Mouse (Mus musculus) heart, postnatal 0 days (tissue): ENCODE data around the gene Eif2s3x.

Experiments
- CTCF ChIP-seq: IDR thresholded peaks from 2 replicates; pipeline ENCODE4 v1.5.1; 2016; ENCODE audit warnings: antibody characterized with exemption, control low read depth, low read depth
- EP300 ChIP-seq: IDR thresholded peaks from 2 replicates; pipeline ENCODE4 v1.6.1; 2016; ENCODE audit warnings: antibody characterized with exemption, low read depth

GRCm38 (mm10) chrX:94152251-94152830 lies 60.3 kb downstream of the Eif2s3x start:
- TF ChIP-seq CTCF (no peak), EP300 (no peak)
